Mouse (Mus musculus) midbrain, postnatal 0 days (tissue): ENCODE measurements at regions not wholly inside any gene's neighbourhood (a gene's known extent, or its start where the extent isn't known, plus 50 kb on each side); places are given as distances from the start of the nearest gene placed in this dataset.

Experiments used
- ATAC-seq: fragments of 200-750 bp; cut with Nextera tagmentation; 2 replicates; pipeline ENCODE4 v1.8.0; 2017; ENCODE audit warnings: moderate number of reproducible peaks, mild to moderate bottlenecking, moderate TSS enrichment, moderate library complexity; ENCODE audit not compliant: low FRiP score
- DNase-seq: peaks from one replicate; pipeline ENCODE4 v3.0.0-alpha.2; 2015; ENCODE audit warnings: low spot score
- H3K27ac ChIP-seq: fragments of 300-500 bp; sonication (generic); 2 replicates; pipeline ENCODE4 v1.5.1; 2014; ENCODE audit warnings: low read depth, mild to moderate bottlenecking, low read length, mixed read lengths
- H3K27me3 ChIP-seq: fragments of 300-500 bp; sonication (generic); 2 replicates; pipeline ENCODE4 v1.6.1; 2014; ENCODE audit warnings: low read length, control low read depth, mixed read lengths; ENCODE audit not compliant: insufficient read depth
- H3K36me3 ChIP-seq: fragments of 300-500 bp; sonication (generic); 2 replicates; pipeline ENCODE4 v1.6.1; 2014; ENCODE audit warnings: low read length, control low read depth, mixed read lengths; ENCODE audit not compliant: insufficient read depth
- H3K4me1 ChIP-seq: fragments of 300-500 bp; sonication (generic); 2 replicates; pipeline ENCODE4 v1.6.1; 2014; ENCODE audit warnings: mild to moderate bottlenecking, control low read depth, antibody characterized with exemption, low read length, mixed read lengths; ENCODE audit not compliant: insufficient read depth
- H3K4me2 ChIP-seq: fragments of 300-500 bp; sonication (generic); 2 replicates; pipeline ENCODE4 v1.6.1; 2014; ENCODE audit warnings: low read depth, mild to moderate bottlenecking, low read length, mixed read lengths; ENCODE audit not compliant: poor library complexity, severe bottlenecking
- H3K4me3 ChIP-seq: fragments of 300-500 bp; sonication (generic); 2 replicates; pipeline ENCODE4 v1.5.1; 2014; ENCODE audit warnings: low read depth, mild to moderate bottlenecking, low read length, moderate library complexity
- H3K9ac ChIP-seq: fragments of 300-500 bp; sonication (generic); replicated peaks from 2 replicates; pipeline ENCODE4 v1.6.1; 2014; ENCODE audit warnings: mild to moderate bottlenecking, low read length, moderate library complexity, mixed read lengths; ENCODE audit not compliant: poor library complexity, severe bottlenecking
- H3K9me3 ChIP-seq: fragments of 300-500 bp; sonication (generic); 2 replicates; pipeline ENCODE4 v1.6.1; 2016; ENCODE audit warnings: low read length, control low read depth
- CTCF ChIP-seq: IDR thresholded peaks from 2 replicates; pipeline ENCODE4 v1.5.1; 2016; ENCODE audit warnings: antibody characterized with exemption, mild to moderate bottlenecking
- WGBS: fragments of 180-500 bp; shearing (Covaris S2); extraction: QIAGEN DNeasy Blood & Tissue Kit; methylation state at CpG from one replicate; pipeline ENCODE4 v1.1.7; 2014; 5-methylcytosine and 5-hydroxymethylcytosine counted together

DNA sequence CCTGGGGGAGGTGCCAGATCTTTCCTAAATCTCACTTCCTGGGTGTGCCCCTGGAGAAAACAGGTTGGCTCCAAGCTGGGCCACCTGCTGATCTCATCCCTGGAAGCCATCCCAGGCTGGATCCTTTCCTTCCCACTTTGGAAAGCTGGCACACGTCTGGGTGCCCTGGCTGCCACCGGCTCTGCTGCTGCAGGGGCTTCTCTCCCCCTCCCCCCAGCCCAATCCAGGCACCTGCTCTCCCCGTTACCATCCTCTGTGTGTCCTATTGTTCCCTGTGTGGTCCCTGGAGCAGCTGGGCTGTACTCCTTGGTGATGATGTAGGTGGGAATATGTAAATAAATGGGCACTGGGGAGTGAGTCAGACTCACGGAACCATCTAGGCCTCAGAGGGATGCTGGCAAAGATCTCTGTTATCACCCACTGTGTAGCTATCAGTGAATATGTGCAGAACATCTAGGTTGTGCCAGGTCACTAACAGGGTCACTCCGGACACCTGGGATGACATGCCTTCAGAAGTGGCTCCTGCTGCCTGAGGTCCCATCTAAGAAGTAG, 130.4 kb downstream of the Trim29 start:
- TF ChIP-seq CTCF, result no peak
- ATAC-seq (no peak), DNase-seq (no peak)
- no peaks in the 10 kb centered on the region for H3K36me3 ChIP-seq
- no peaks in the 10 kb centered on the region for H3K27me3 ChIP-seq
- no peak overlapping the region for H3K4me3 ChIP-seq
- H3K9ac ChIP-seq, result no peak overlapping the region
- no peaks in the 10 kb centered on the region for H3K9me3 ChIP-seq
- H3K27ac ChIP-seq, result no peak overlapping the region
- H3K4me1 ChIP-seq, result no peaks in the 10 kb centered on the region
- 62% methylated on average over 5 of the region's 5 CpGs for WGBS
- H3K4me2 ChIP-seq, result no peak overlapping the region

DNA sequence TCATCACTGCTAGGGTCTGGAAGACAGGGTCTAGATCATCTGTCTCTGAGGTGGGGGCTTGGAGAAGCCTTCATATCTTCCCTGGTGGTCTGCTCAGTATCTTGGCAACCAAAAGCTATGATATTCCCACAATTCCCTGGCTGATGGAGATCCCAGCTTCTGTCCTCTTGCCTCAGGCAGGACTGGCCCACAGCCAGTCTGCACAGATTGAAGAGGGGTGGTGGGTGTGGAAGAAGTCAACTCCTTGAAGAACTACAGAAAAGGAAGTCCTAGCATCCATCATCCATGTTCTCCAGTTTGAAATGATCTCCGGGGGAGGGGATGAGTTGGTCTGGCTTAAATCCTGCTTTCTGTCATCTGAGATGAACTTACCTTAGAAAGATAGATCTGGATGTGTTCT, 134.8 kb downstream of the Trim29 start:
- DNase-seq, result no peak
- no peak for TF ChIP-seq CTCF

DNA sequence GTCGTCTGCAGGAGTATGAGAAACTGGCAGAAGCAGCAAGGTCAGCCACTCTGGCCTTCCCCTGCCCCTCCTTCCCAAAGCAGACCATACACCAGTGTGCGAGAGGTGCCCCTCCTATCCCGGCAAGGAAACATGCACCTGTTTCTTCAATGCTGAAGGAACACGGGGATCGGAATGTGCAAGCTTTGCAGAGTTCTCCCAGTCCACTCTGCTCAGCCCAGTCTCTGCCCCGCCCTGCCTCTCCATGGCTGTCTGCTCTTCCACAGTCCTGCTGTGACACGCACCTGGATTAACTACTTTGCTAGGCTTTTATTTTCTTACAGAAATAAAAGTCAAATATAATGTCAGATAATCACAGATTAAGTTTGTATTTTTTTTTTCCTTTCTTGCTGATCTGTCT, 136.7 kb downstream of the Trim29 start:
- ATAC-seq (no peak), DNase-seq (no peak)
- Histone ChIP-seq H3K4me1 (no peaks in the 10 kb centered on the region), H3K27ac (no peak overlapping the region), H3K36me3 (no peaks in the 10 kb centered on the region), H3K4me3 (no peak overlapping the region), H3K9ac (no peak overlapping the region), H3K9me3 (no peaks in the 10 kb centered on the region), H3K27me3 (no peaks in the 10 kb centered on the region), H3K4me2 (no peak overlapping the region)
- 79% methylated on average over 7 of the region's 7 CpGs for WGBS
- TF ChIP-seq CTCF, result no peak

More for the DNA sequence above, 134.8 kb downstream of the Trim29 start:
- no peaks in the 10 kb centered on the region for H3K4me1 ChIP-seq
- H3K36me3 ChIP-seq, result no peaks in the 10 kb centered on the region
- no peak overlapping the region for H3K4me2 ChIP-seq
- no peak for ATAC-seq
- no peaks in the 10 kb centered on the region for H3K27me3 ChIP-seq
- WGBS, result 96% methylated on average over 1 of the region's 1 CpGs
- H3K4me3 ChIP-seq, result no peak overlapping the region
- no peak overlapping the region for H3K27ac ChIP-seq
- H3K9me3 ChIP-seq, result no peaks in the 10 kb centered on the region
- no peak overlapping the region for H3K9ac ChIP-seq

DNA sequence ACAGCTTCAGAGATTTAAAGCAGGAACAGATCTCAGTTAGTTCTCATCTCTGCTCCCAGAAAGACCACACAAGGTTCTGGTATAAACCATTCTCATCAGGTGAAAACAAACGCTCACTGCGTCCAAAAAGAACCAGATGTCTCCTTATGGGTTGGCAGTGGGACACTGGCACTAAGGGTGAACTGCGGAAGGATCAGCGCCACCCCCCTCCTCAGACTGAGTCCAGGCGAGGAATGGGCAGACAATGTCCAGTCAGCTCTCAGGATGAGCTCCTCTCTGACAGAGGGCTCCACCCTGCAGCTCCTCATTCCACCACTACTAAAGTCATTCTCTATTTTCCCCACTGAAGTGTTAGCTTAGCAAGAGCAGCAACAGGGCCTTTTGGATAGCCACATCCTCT, 138.3 kb downstream of the Trim29 start:
- H3K9ac ChIP-seq, result no peak overlapping the region

DNA sequence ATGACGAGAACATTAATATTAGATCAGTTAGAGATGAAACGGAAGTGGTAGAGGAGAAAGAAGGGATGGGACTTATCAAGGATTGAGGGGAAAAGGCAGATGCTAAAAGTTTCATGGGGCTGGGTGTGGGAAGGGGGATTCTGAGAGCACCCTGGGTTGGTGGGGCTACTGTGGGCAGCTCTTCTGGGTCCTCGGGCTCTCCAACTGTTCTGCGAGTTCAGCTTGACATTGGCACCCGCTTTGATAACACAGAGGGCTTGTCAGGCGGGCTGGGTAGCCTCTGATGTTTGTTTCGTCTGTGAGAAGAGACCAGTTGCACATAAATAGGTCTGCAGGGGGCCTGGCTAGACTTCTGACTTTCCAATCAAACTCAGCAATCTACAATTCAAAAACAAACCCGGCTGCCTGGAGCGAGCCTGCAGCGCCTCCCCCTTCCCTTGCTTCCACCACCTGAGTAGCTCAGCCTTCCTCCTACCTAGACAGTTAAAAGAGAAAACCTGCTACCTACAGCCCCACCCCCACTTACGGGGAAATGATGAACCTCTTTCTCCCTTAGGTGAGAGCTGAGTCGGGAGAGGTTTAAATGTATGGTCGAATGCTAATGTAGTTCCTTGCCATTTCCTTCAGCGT, 143.4 kb downstream of the Trim29 start:
- WGBS, result 3% methylated on average over 14 of the region's 14 CpGs
- Histone ChIP-seq H3K4me2 (peak overlapping the region; percentile 35), H3K27ac (no peak overlapping the region), H3K9ac (no peak overlapping the region), H3K4me1 (peaks cover 13% of the 10 kb centered on the region; the same call in 1 of the 2 replicates), H3K9me3 (no peaks in the 10 kb centered on the region), H3K4me3 (no peak overlapping the region), H3K36me3 (no peaks in the 10 kb centered on the region), H3K27me3 (no peaks in the 10 kb centered on the region; the same call in 1 of the 2 replicates)
- peak; percentile 13; the same call in 1 of the 2 replicates for TF ChIP-seq CTCF
- no peak for ATAC-seq
- peak; percentile 41 for DNase-seq

More for the DNA sequence above, 138.3 kb downstream of the Trim29 start:
- Histone ChIP-seq H3K4me2 (no peak overlapping the region), H3K27ac (no peak overlapping the region), H3K4me3 (no peak overlapping the region), H3K4me1 (peaks cover 2% of the 10 kb centered on the region; the same call in 1 of the 2 replicates), H3K9me3 (no peaks in the 10 kb centered on the region), H3K27me3 (no peaks in the 10 kb centered on the region), H3K36me3 (no peaks in the 10 kb centered on the region)
- DNase-seq (no peak), ATAC-seq (no peak)
- TF ChIP-seq CTCF, result no peak
- 73% methylated on average over 5 of the region's 5 CpGs for WGBS

DNA sequence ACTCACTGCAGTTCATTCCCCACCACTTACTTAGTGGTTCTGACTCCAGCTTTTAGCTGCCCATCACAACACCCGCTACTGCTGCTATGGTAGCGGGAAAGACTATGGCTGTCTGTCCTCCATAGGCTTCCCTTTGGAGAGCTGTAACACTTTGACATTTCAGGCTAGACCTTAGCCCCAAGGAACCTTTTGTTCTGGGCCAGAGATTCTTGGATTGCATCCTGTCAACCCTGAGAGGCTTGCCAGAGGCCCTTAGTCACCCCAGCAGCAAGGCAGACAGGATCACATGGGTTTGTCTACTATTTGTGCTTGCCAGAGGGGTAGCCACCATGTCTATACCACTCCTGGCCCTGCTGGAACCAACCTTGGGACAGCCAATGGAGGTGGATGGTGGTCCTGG, 147.1 kb downstream of the Trim29 start:
- no peak for TF ChIP-seq CTCF
- no peak for DNase-seq
- WGBS, result 95% methylated on average over 2 of the region's 2 CpGs
- Histone ChIP-seq H3K9me3 (no peaks in the 10 kb centered on the region), H3K27me3 (no peaks in the 10 kb centered on the region; the same call in none of the 2 replicates), H3K27ac (no peak overlapping the region), H3K4me2 (no peak overlapping the region), H3K9ac (no peak overlapping the region), H3K4me1 (peaks cover 16% of the 10 kb centered on the region; the same call in 1 of the 2 replicates), H3K36me3 (no peaks in the 10 kb centered on the region), H3K4me3 (no peak overlapping the region)
- no peak for ATAC-seq
